12 mouse cellular contexts compared by ENCODE assay signal in the genomic region with DNA sequence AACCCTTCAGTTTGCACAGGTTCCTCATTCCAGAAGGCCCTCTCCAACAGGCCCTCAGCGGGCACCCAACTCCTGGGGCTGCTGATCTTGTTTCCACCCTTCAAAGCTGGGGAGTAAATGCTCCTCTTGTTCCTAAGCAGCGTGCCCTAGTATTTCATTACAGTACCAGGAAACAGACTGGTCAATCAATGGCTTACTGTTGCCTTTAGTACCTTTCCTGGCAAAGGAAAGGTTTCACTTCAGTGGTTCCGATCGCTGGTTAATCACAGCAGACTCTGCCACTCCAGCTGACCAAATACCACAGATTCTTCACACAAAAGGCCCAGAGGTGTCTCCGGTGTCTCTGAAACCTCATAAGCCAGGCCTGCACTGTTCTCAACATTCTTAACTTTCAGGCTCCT.
DNase-seq lines count a peak whose midpoint lies in the region; ATAC-seq and TF ChIP-seq lines count a peak whose summit lies in the region.
"Had no signal": no experiment of that assay in that cellular context is flagged by ENCODE, and none has a peak within 500 bp of the region (broad histone marks: within the 10 kb centered on the region; RNA-seq: fewer than 3 reads in every experiment).

No protein-coding gene starts in this region.

- no peak for DNase-seq in heart, adult 9 months (ENCODE audit: low spot score in 2 of 2)
- peak; percentile 79 for DNase-seq in Muller cell, postnatal 12 days (ENCODE audit: inconsistent ontology term)
- DNase-seq in kidney, postnatal 14 days = peak; percentile 57
- no peak for DNase-seq in adrenal gland, adult 18-20 months (ENCODE audit: low spot score in 2 of 2)
- no peak for DNase-seq in spleen, adult 18-20 months
- DNase-seq in right cerebral cortex, postnatal 25 days = no peak

- TF ChIP-seq CTCF in cortical plate, adult 2 months (IDR thresholded peaks at IDR 0.05; ENCODE audit: extremely low read depth, insufficient read depth, low read length) = no peak

- no peak for TF ChIP-seq POLR2A in cortical plate, adult 2 months (IDR thresholded peaks at IDR 0.05; ENCODE audit: extremely low read depth, insufficient read depth, low read length)

- H3K4me3 ChIP-seq in heart, embryonic 16.5 days (ENCODE audit: low read length) = no peak overlapping the region
- H3K4me3 ChIP-seq in cortical plate, adult 2 months (ENCODE audit: insufficient read depth, low read length) = no peak overlapping the region
- H3K4me3 ChIP-seq: midbrain, embryonic 15.5 days; neural tube, embryonic 13.5 days had no signal

- WGBS in heart, embryonic 16.5 days = 51% methylated on average over 5 of the region's 5 CpGs

- no peak overlapping the region for H3K4me2 ChIP-seq in heart, embryonic 16.5 days (ENCODE audit: low read depth, low read length)
- H3K4me2 ChIP-seq: midbrain, embryonic 15.5 days; neural tube, embryonic 13.5 days had no signal

- 0 out of 2 replicates have a peak, but pooled peaks cover 2% of the 10 kb centered on the region for H3K36me3 ChIP-seq in heart, embryonic 16.5 days (ENCODE audit: control insufficient read depth, insufficient read depth)
- H3K36me3 ChIP-seq: midbrain, embryonic 15.5 days; neural tube, embryonic 13.5 days had no signal

- no peaks in the 10 kb centered on the region for H3K27me3 ChIP-seq in heart, embryonic 16.5 days (ENCODE audit: control insufficient read depth, insufficient read depth, low read length)
- H3K27me3 ChIP-seq: CH12.LX; midbrain, embryonic 15.5 days; neural tube, embryonic 13.5 days had no signal

- no peak overlapping the region for H3K9ac ChIP-seq in heart, embryonic 16.5 days (ENCODE audit: low read length)
- H3K9ac ChIP-seq: midbrain, embryonic 15.5 days; neural tube, embryonic 13.5 days had no signal

- H3K27ac ChIP-seq in heart, embryonic 16.5 days (ENCODE audit: low read length) = peak overlapping the region; percentile 7; the same call in 1 of the 2 replicates
- H3K27ac ChIP-seq in cortical plate, adult 2 months (ENCODE audit: insufficient read depth, low read length) = 0 out of 2 replicates have a peak overlapping the region, but pooled peaks have one; percentile 7
- H3K27ac ChIP-seq: hindbrain, postnatal 0 days; midbrain, embryonic 15.5 days; neural tube, embryonic 13.5 days had no signal

- peaks cover 25% of the 10 kb centered on the region for H3K4me1 ChIP-seq in heart, embryonic 16.5 days (ENCODE audit: control insufficient read depth, insufficient read depth, low read length)
- peaks cover 2% of the 10 kb centered on the region; the same call in 1 of the 2 replicates for H3K4me1 ChIP-seq in cortical plate, adult 2 months (ENCODE audit: control insufficient read depth, insufficient read depth, low read length)
- H3K4me1 ChIP-seq: midbrain, embryonic 15.5 days; neural tube, embryonic 13.5 days had no signal

- H3K9me3 ChIP-seq in heart, embryonic 16.5 days (replicated peaks; ENCODE audit: control insufficient read depth, low read length) = no peaks in the 10 kb centered on the region
- H3K9me3 ChIP-seq: midbrain, embryonic 15.5 days; neural tube, embryonic 13.5 days had no signal

- ATAC-seq in heart, embryonic 16.5 days (replicated peaks; ENCODE audit: extremely low read depth, insufficient read depth, low FRiP score) = no peak
- ATAC-seq: hindbrain, postnatal 0 days; midbrain, embryonic 15.5 days had no signal

Comparison
In these comparisons a context has a peak if more than half of its experiments do, and no peak if none do; other contexts are left out.
1. DNase-seq: peak in Muller cell, postnatal 12 days (single experiment) and kidney, postnatal 14 days (single experiment); none in heart, adult 9 months (0 of 2), adrenal gland, adult 18-20 months (0 of 2), spleen, adult 18-20 months (0 of 2) and right cerebral cortex, postnatal 25 days (single experiment).